Mouse (Mus musculus) stomach, embryonic 16.5 days (tissue): Measurements from ENCODE around the gene Ppp1r12b. TPM values are rescaled to one million over a fixed set of nuclear protein-coding genes. Genes with fewer than 3 reads are reported as not detected.

Source experiments
- ATAC-seq: fragments of 200-750 bp; cut with Nextera tagmentation; 2 replicates; pipeline ENCODE4 v1.8.0; 2017; ENCODE audit warnings: moderate number of reproducible peaks, moderate TSS enrichment; ENCODE audit not compliant: insufficient read depth, low FRiP score
- H3K27ac ChIP-seq: fragments of 300-500 bp; sonication (generic); 2 replicates; pipeline ENCODE4 v1.5.1; 2014; ENCODE audit warnings: low read length
- H3K27me3 ChIP-seq: fragments of 300-500 bp; sonication (generic); 2 replicates; pipeline ENCODE4 v1.6.1; 2014; ENCODE audit warnings: low read length, control low read depth, mixed read lengths; ENCODE audit not compliant: control insufficient read depth, insufficient read depth
- H3K36me3 ChIP-seq: fragments of 300-500 bp; sonication (generic); 2 replicates; pipeline ENCODE4 v1.6.1; 2014; ENCODE audit warnings: low read length; ENCODE audit not compliant: control insufficient read depth, insufficient read depth
- H3K4me1 ChIP-seq: fragments of 300-500 bp; sonication (generic); 2 replicates; pipeline ENCODE4 v1.6.1; 2014; ENCODE audit warnings: low read length, control low read depth, mixed read lengths; ENCODE audit not compliant: control insufficient read depth, insufficient read depth
- H3K4me2 ChIP-seq: fragments of 300-500 bp; sonication (generic); 2 replicates; pipeline ENCODE4 v1.6.1; 2014; ENCODE audit warnings: low read depth, low read length, mixed read lengths
- H3K4me3 ChIP-seq: fragments of 300-500 bp; sonication (generic); replicated peaks from 2 replicates; pipeline ENCODE4 v1.5.1; 2014; ENCODE audit warnings: mild to moderate bottlenecking, low read length
- H3K9ac ChIP-seq: fragments of 300-500 bp; sonication (generic); 2 replicates; pipeline ENCODE4 v1.6.1; 2014; ENCODE audit warnings: low read length
- H3K9me3 ChIP-seq: fragments of 300-500 bp; sonication (generic); replicated peaks from 2 replicates; pipeline ENCODE4 v1.6.1; 2016; ENCODE audit warnings: low read length, control low read depth; ENCODE audit not compliant: control insufficient read depth
- WGBS: fragments of 180-500 bp; shearing (Covaris S2); extraction: QIAGEN DNeasy Blood & Tissue Kit; methylation state at CpG from one replicate; pipeline ENCODE4 v1.1.7; 2014; 5-methylcytosine and 5-hydroxymethylcytosine counted together
- polyA plus RNA-seq: library from polyadenylated mRNA; unstranded; fragments of >200 nt; fragmentation: Nextera tagmentation; extraction: Ambion mirVana; gene quantifications from 2 replicates; pipeline ENCODE4 v1.2.1, GENCODE M21; 2015

Gene Ppp1r12b
- polyA plus RNA-seq, 1 experiment from 2014 or later, result 24.5 TPM

GRCm38 (mm10) chr1:134713421-134713969, 242.2 kb downstream of the Ppp1r12b start:
- 33% methylated on average over 11 of the region's 11 CpGs for WGBS
- Histone ChIP-seq H3K27ac (no peak overlapping the region), H3K4me1 (peaks cover 4% of the 10 kb centered on the region), H3K27me3 (no peaks in the 10 kb centered on the region; the same call in 1 of the 2 replicates), H3K4me3 (no peak overlapping the region), H3K9ac (no peak overlapping the region), H3K4me2 (no peak overlapping the region), H3K36me3 (no peaks in the 10 kb centered on the region), H3K9me3 (no peaks in the 10 kb centered on the region)
- ATAC-seq, result peak; percentile 73; the same call in 1 of the 2 replicates

- no peak overlapping the region for H3K9ac ChIP-seq
- no peak for ATAC-seq
- H3K9me3 ChIP-seq, result no peaks in the 10 kb centered on the region
- no peak overlapping the region for H3K27ac ChIP-seq
- H3K4me3 ChIP-seq, result no peak overlapping the region
- no peaks in the 10 kb centered on the region for H3K36me3 ChIP-seq
- H3K27me3 ChIP-seq, result no peaks in the 10 kb centered on the region; the same call in 1 of the 2 replicates
- WGBS, result 80% methylated on average over 9 of the region's 9 CpGs
- H3K4me2 ChIP-seq, result no peak overlapping the region
- peaks cover 4% of the 10 kb centered on the region for H3K4me1 ChIP-seq
These were observed 242.9 kb downstream of the Ppp1r12b start for GRCm38 (mm10) chr1:134712781-134713299.

GRCm38 (mm10) chr1:134711653-134712052, 244.1 kb downstream of the Ppp1r12b start:
- no peaks in the 10 kb centered on the region for H3K36me3 ChIP-seq
- peaks cover 4% of the 10 kb centered on the region for H3K4me1 ChIP-seq
- no peak overlapping the region for H3K4me2 ChIP-seq
- H3K4me3 ChIP-seq, result no peak overlapping the region
- no peaks in the 10 kb centered on the region for H3K9me3 ChIP-seq
- H3K9ac ChIP-seq, result no peak overlapping the region
- H3K27me3 ChIP-seq, result peaks cover 2% of the 10 kb centered on the region; the same call in 1 of the 2 replicates
- ATAC-seq, result no peak
- WGBS, result 71% methylated on average over 5 of the region's 5 CpGs
- H3K27ac ChIP-seq, result no peak overlapping the region

GRCm38 (mm10) chr1:134711061-134711460, 244.7 kb downstream of the Ppp1r12b start:
- H3K36me3 ChIP-seq, result no peaks in the 10 kb centered on the region
- ATAC-seq, result no peak
- peaks cover 2% of the 10 kb centered on the region; the same call in 1 of the 2 replicates for H3K27me3 ChIP-seq
- no peaks in the 10 kb centered on the region for H3K9me3 ChIP-seq
- H3K4me3 ChIP-seq, result no peak overlapping the region
- 66% methylated on average over 7 of the region's 7 CpGs for WGBS
- H3K9ac ChIP-seq, result no peak overlapping the region
- peaks cover 4% of the 10 kb centered on the region for H3K4me1 ChIP-seq
- no peak overlapping the region for H3K4me2 ChIP-seq
- H3K27ac ChIP-seq, result no peak overlapping the region

- Histone ChIP-seq H3K27me3 (peaks cover 2% of the 10 kb centered on the region; the same call in 1 of the 2 replicates), H3K27ac (no peak overlapping the region), H3K36me3 (no peaks in the 10 kb centered on the region), H3K9ac (peak overlapping the region; percentile 74), H3K4me2 (peak overlapping the region; percentile 99), H3K4me3 (peak overlapping the region; percentile 60), H3K9me3 (no peaks in the 10 kb centered on the region), H3K4me1 (peaks cover 4% of the 10 kb centered on the region)
- 29% methylated on average over 26 of the region's 26 CpGs for WGBS
- no peak; the same call in 1 of the 2 replicates for ATAC-seq
These were observed 246.1 kb downstream of the Ppp1r12b start for GRCm38 (mm10) chr1:134709411-134710306.

- peak; percentile 4; the same call in 1 of the 2 replicates for ATAC-seq
- Histone ChIP-seq H3K4me2 (peak overlapping the region; percentile 99), H3K36me3 (no peaks in the 10 kb centered on the region), H3K4me3 (peak overlapping the region; percentile 60), H3K27ac (no peak overlapping the region), H3K27me3 (peaks cover 2% of the 10 kb centered on the region; the same call in 1 of the 2 replicates), H3K9me3 (no peaks in the 10 kb centered on the region), H3K9ac (peak overlapping the region; percentile 74), H3K4me1 (peaks cover 4% of the 10 kb centered on the region)
- WGBS, result under 1% methylated on average over 46 of the region's 46 CpGs
These were observed 246.8 kb downstream of the Ppp1r12b start for GRCm38 (mm10) chr1:134708801-134709385.

GRCm38 (mm10) chr1:134708274-134708673, 247.5 kb downstream of the Ppp1r12b start:
- peaks cover 8% of the 10 kb centered on the region for H3K4me1 ChIP-seq
- no peak overlapping the region for H3K27ac ChIP-seq
- peak overlapping the region; percentile 60 for H3K4me3 ChIP-seq
- WGBS, result 10% methylated on average over 8 of the region's 8 CpGs
- ATAC-seq, result 0 out of 2 replicates have a peak, but pooled peaks have one; percentile 12
- H3K4me2 ChIP-seq, result peak overlapping the region; percentile 99
- no peaks in the 10 kb centered on the region for H3K36me3 ChIP-seq
- peaks cover 2% of the 10 kb centered on the region; the same call in 1 of the 2 replicates for H3K27me3 ChIP-seq
- H3K9me3 ChIP-seq, result no peaks in the 10 kb centered on the region
- peak overlapping the region; percentile 74 for H3K9ac ChIP-seq

- H3K9ac ChIP-seq, result no peak overlapping the region
- H3K9me3 ChIP-seq, result no peaks in the 10 kb centered on the region
- peaks cover 8% of the 10 kb centered on the region for H3K4me1 ChIP-seq
- no peak overlapping the region for H3K4me3 ChIP-seq
- H3K27me3 ChIP-seq, result peaks cover 2% of the 10 kb centered on the region; the same call in 1 of the 2 replicates
- H3K4me2 ChIP-seq, result no peak overlapping the region
- H3K36me3 ChIP-seq, result no peaks in the 10 kb centered on the region
- ATAC-seq, result no peak
- WGBS, result 73% methylated on average over 3 of the region's 3 CpGs
- H3K27ac ChIP-seq, result no peak overlapping the region
These were observed 248.2 kb downstream of the Ppp1r12b start for GRCm38 (mm10) chr1:134707516-134707915.
